Mouse (Mus musculus) erythroblast, embryonic 14.5 days (primary cell): Measurements from ENCODE around the gene Apof.

Source experiments
- GATA1 ChIP-seq: IDR thresholded peaks from 2 replicates; pipeline ENCODE4 v1.6.1; 2012; ENCODE audit warnings: low read length, inconsistent platforms, mixed read lengths
- TAL1 ChIP-seq: IDR thresholded peaks from 3 replicates; pipeline ENCODE4 v1.6.1; 2012; ENCODE audit warnings: low read length, inconsistent platforms, mixed read lengths

DNA sequence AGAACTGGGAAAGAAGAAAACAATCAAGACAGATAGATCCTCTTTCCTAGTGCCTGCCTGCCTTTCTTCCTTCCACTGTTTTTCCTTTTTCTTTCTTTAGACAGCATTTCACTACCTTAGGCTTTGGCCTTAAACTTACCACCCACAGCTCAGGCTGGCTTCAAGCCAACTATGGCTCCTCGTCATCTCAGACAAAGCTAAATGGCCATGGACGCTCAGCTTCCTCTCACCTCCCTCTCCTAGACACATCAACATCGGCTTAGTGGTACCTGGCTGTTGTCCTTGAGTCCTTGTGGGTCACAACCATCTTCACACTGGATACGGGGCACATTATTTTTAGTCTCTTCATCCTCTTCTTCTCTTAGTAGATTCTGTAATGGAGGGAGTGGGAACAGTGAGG, 28.8 kb downstream of the Apof start:
- no peak for TF ChIP-seq TAL1
- no peak for TF ChIP-seq GATA1
